Mouse (Mus musculus): ENCODE data around the gene Alkal2.

GRCm38 (mm10) chr12:30885891-30886290 lies 1.8 kb downstream of the Alkal2 start:
- TF ChIP-seq ZNF384 (IDR thresholded peaks at IDR 0.05; ENCODE audit: low read depth, low read length) (no peak), CHD2 (IDR thresholded peaks at IDR 0.05; ENCODE audit: low read depth, low read length) (no peak)

All from ES-E14 (cell line).